Mouse (Mus musculus) left cerebral cortex, adult 2 months (tissue): ENCODE results near the gene Telo2. TPM values are rescaled to one million over a fixed set of nuclear protein-coding genes. Genes with fewer than 3 reads are reported as not detected.

ENCODE experiments used
- DNase-seq, 2 experiments: peaks; one replicate each; pipeline ENCODE4 v3.0.0; 2021 to 2022; ENCODE audit warnings: low spot score in 2 of 2, mixed read lengths in 1 of 2; ENCODE audit errors: extremely low spot score in 1 of 2
- H3K27ac ChIP-seq: fragments of 200-600 bp; 2 replicates; pipeline ENCODE4 v1.8.1; 2022
- H3K4me3 ChIP-seq: fragments of 200-600 bp; 2 replicates; pipeline ENCODE4 v1.8.1; 2022
- CTCF ChIP-seq: fragments of 200-600 bp; IDR thresholded peaks from 2 replicates; pipeline ENCODE4 v1.8.1; 2022; ENCODE audit warnings: antibody characterized with exemption, mild to moderate bottlenecking, moderate library complexity
- intact Hi-C: fragments of 180-260 bp; cut with DNase I; formaldehyde crosslinking; loops from one replicate; pipeline ENCODE4 v1.15.1; 2025
- total RNA-seq, 2 experiments: library from RNA; stranded (reverse); gene quantifications; 2 replicates each; pipeline ENCODE4 v1.2.3; 2021

Telo2 gene
- total RNA-seq, 2 experiments from 2014 or later = 25.8 to 30.7 TPM

GRCm38 (mm10) chr17:25096221-25096620, 19.5 kb downstream of the Telo2 start:
- TF ChIP-seq CTCF = no peak
- H3K4me3 ChIP-seq = no peak overlapping the region
- no peak overlapping the region for H3K27ac ChIP-seq
- intact Hi-C loops = no loop called here
- no peak for DNase-seq

GRCm38 (mm10) chr17:25090450-25090849, 25.3 kb downstream of the Telo2 start:
- DNase-seq = no peak
- Histone ChIP-seq H3K4me3 (no peak overlapping the region), H3K27ac (no peak overlapping the region)
- TF ChIP-seq CTCF = no peak
- intact Hi-C loops = no loop called here

GRCm38 (mm10) chr17:25089158-25089557, 26.6 kb downstream of the Telo2 start:
- DNase-seq = no peak
- no peak for TF ChIP-seq CTCF
- Histone ChIP-seq H3K4me3 (no peak overlapping the region), H3K27ac (no peak overlapping the region)
- intact Hi-C loops = no loop called here

GRCm38 (mm10) chr17:25086724-25087123, 29.0 kb downstream of the Telo2 start:
- H3K4me3 ChIP-seq = no peak overlapping the region

GRCm38 (mm10) chr17:25084835-25085385, 30.9 kb downstream of the Telo2 start:
- DNase-seq = no peak
- TF ChIP-seq CTCF = no peak
- intact Hi-C loops = loop anchor here (5.0 kb wide), 2 partner anchors 48 to 68 kb away; partner anchors contain the start of genes Cramp1l and Ift140
- Histone ChIP-seq H3K27ac (no peak overlapping the region), H3K4me3 (no peak overlapping the region)

More at GRCm38 (mm10) chr17:25086724-25087123, 29.0 kb downstream of the Telo2 start:
- intact Hi-C loops = no loop called here
- no peak overlapping the region for H3K27ac ChIP-seq
- no peak for TF ChIP-seq CTCF
- DNase-seq = no peak

GRCm38 (mm10) chr17:25083444-25083931, 32.3 kb downstream of the Telo2 start, which contains the start of gene Tmem204:
Gene Tmem204, minus strand, starts transcription at chr17:25083591.
- peak; percentile 43 for TF ChIP-seq CTCF
- intact Hi-C loops = loop anchor here (5.0 kb wide), 2 partner anchors 46 to 66 kb away; partner anchors contain the start of genes Cramp1l and Ift140
- Histone ChIP-seq H3K27ac (peak within 1 kb of the TSS; percentile 82), H3K4me3 (no peak within 1 kb of the TSS)
- DNase-seq = no peak

- TF ChIP-seq CTCF = no peak
- no peak overlapping the region for H3K4me3 ChIP-seq
- H3K27ac ChIP-seq = no peak overlapping the region
- intact Hi-C loops = loop anchor here (5.0 kb wide), 2 partner anchors 46 to 66 kb away; partner anchors contain the start of genes Cramp1l and Ift140
- no peak for DNase-seq
These were observed 32.9 kb downstream of the Telo2 start for GRCm38 (mm10) chr17:25082887-25083286.

GRCm38 (mm10) chr17:25082081-25082847, 33.5 kb downstream of the Telo2 start:
- Histone ChIP-seq H3K27ac (peak overlapping the region; percentile 82), H3K4me3 (no peak overlapping the region)
- no peak for DNase-seq
- intact Hi-C loops = loop anchor here (5.0 kb wide), 2 partner anchors 45 to 65 kb away; partner anchors contain the start of genes Cramp1l and Ift140
- peak; percentile 49 for TF ChIP-seq CTCF

- Histone ChIP-seq H3K27ac (peak overlapping the region; percentile 82), H3K4me3 (peak overlapping the region; percentile 29)
- TF ChIP-seq CTCF = no peak
- intact Hi-C loops = loop anchor here (5.0 kb wide), 2 partner anchors 44 to 64 kb away; partner anchors contain the start of genes Cramp1l and Ift140
- no peak for DNase-seq
These were observed 34.8 kb downstream of the Telo2 start for GRCm38 (mm10) chr17:25080960-25081381.

GRCm38 (mm10) chr17:25080210-25080609, 35.6 kb downstream of the Telo2 start:
- Histone ChIP-seq H3K27ac (peak overlapping the region; percentile 82), H3K4me3 (peak overlapping the region; percentile 29)
- TF ChIP-seq CTCF = no peak
- intact Hi-C loops = loop anchor here (5.0 kb wide), 2 partner anchors 43 to 63 kb away; partner anchors contain the start of genes Cramp1l and Ift140
- no peak for DNase-seq

GRCm38 (mm10) chr17:25077771-25078372, 37.9 kb downstream of the Telo2 start:
- Histone ChIP-seq H3K4me3 (peak overlapping the region; percentile 29), H3K27ac (peak overlapping the region; percentile 82)
- no peak for TF ChIP-seq CTCF
- DNase-seq = peak; percentile 37 to 43
- intact Hi-C loops = no loop called here
